Mouse (Mus musculus): ENCODE data around the gene Cpn1. TPM values are rescaled to one million over a fixed set of nuclear protein-coding genes. Genes with fewer than 3 reads are reported as not detected.

Gene Cpn1
- total and polyA plus RNA-seq, 3 experiments = not detected

- DNase-seq (ENCODE audit: low spot score) (no peak), ATAC-seq (ENCODE audit: extremely low read depth, insufficient number of reproducible peaks, low FRiP score, poor library complexity, severe bottlenecking) (no peak)
- Histone ChIP-seq H3K9me3 (replicated peaks) (no peaks in the 10 kb centered on the region), H3K4me1 (ENCODE audit: insufficient read depth, low read depth, low read length) (0 out of 2 replicates have a peak, but pooled peaks cover 2% of the 10 kb centered on the region), H3K4me3 (ENCODE audit: low read depth, low read length) (no peak overlapping the region), H3K36me3 (replicated peaks) (no peaks in the 10 kb centered on the region), H3K27me3 (ENCODE audit: insufficient read depth, low read length) (no peaks in the 10 kb centered on the region; the same call in 1 of the 2 replicates)
- TF ChIP-seq CTCF (IDR thresholded peaks at IDR 0.05; ENCODE audit: low read depth, low read length) (peak; percentile 33; the same call in 1 of the 2 replicates), GATA2 (IDR thresholded peaks at IDR 0.05; ENCODE audit: borderline replicate concordance, low read depth, low read length) (no peak)
These were observed 63.4 kb downstream of the Cpn1 start for GRCm38 (mm10) chr19:43922963-43923362.

DNA sequence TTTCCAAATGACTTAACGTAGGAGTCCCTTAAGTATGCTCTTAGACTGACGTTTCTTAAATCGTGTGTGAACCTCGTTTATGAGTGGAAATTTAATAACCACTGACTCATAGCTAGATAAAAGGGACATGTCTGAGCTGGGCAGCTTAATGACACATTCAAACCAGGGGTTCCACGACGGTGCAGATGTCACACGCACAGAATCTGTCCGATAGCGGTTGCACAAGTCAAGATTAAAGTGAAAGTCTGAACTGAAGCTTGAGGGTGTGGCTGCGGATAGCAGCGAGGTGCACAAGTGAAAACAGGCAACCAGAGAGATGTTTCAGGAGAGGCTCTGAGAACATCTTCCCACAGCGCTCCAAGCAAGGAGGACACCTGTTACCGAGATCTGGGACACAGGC, 64.9 kb downstream of the Cpn1 start:
- Histone ChIP-seq H3K4me1 (ENCODE audit: insufficient read depth, low read depth, low read length) (0 out of 2 replicates have a peak, but pooled peaks cover 2% of the 10 kb centered on the region), H3K9me3 (replicated peaks) (no peaks in the 10 kb centered on the region), H3K36me3 (replicated peaks) (no peaks in the 10 kb centered on the region), H3K4me3 (ENCODE audit: low read depth, low read length) (no peak overlapping the region), H3K27me3 (ENCODE audit: insufficient read depth, low read length) (no peaks in the 10 kb centered on the region; the same call in none of the 2 replicates)
- DNase-seq (ENCODE audit: low spot score) (no peak), ATAC-seq (ENCODE audit: extremely low read depth, insufficient number of reproducible peaks, low FRiP score, poor library complexity, severe bottlenecking) (no peak)
- TF ChIP-seq TAL1 (conservative IDR thresholded peaks at IDR 0.05; ENCODE audit: low read depth, low read length) (no peak), POLR2AphosphoS5 (IDR thresholded peaks at IDR 0.05; ENCODE audit: insufficient replicate concordance, low read depth, low read length) (no peak), GATA1 (IDR thresholded peaks at IDR 0.05; ENCODE audit: borderline replicate concordance, low read length) (no peak), GATA2 (IDR thresholded peaks at IDR 0.05; ENCODE audit: borderline replicate concordance, low read depth, low read length) (no peak), CTCF (IDR thresholded peaks at IDR 0.05; ENCODE audit: low read depth, low read length) (no peak)

DNA sequence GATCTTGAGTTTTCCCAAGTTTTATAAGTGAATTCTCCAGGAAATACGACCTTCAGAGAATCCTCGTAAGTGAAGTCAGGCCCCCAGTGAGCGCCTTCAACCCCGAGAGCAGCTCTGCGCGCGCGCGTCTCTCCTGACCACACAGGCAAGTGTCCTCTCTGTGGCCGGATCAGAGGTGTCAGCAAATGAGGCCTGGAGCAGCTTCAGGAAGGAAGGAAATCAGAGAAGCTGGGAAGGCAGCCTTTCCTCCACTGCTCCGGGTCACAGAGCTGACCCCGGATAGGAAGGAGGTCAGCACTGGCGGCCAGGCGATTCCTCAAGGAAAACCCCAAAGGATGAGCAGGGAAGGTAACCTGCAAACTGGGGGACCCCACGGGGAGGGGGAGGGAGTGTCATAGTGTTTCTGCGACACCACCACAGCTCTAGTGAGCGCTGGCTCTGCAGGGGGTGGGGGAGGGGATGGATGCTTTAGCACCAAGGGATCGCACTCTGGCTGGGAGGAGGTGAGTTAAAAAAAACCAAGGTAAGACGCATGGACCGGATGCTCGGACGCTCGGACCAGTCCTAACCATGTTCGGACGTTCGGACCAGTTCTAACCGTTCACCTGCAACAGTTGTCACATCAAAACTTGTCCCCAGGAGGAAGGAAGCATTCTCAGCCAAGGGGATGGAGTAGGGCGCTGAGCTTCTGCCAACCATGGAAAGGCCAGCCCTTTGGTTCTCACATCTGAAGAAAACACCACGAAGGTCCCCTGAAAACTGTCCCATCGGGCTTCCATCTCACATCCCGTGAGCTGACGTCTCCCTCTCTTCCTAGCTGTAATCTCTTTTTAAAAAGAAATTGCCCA, 65.7 kb downstream of the Cpn1 start:
- no peaks in the 10 kb centered on the region for H3K4me1 ChIP-seq (ENCODE audit: insufficient read depth, low read depth, low read length)
- no peaks in the 10 kb centered on the region for H3K9me3 ChIP-seq (replicated peaks)
- H3K27me3 ChIP-seq (ENCODE audit: insufficient read depth, low read length) = no peaks in the 10 kb centered on the region; the same call in none of the 2 replicates
- no peak for TF ChIP-seq GATA2 (IDR thresholded peaks at IDR 0.05; ENCODE audit: borderline replicate concordance, low read depth, low read length)
- no peak for TF ChIP-seq POLR2AphosphoS5 (IDR thresholded peaks at IDR 0.05; ENCODE audit: insufficient replicate concordance, low read depth, low read length)
- TF ChIP-seq CTCF (IDR thresholded peaks at IDR 0.05; ENCODE audit: low read depth, low read length) = no peak
- TF ChIP-seq GATA1 (IDR thresholded peaks at IDR 0.05; ENCODE audit: borderline replicate concordance, low read length) = no peak
- TF ChIP-seq TAL1 (conservative IDR thresholded peaks at IDR 0.05; ENCODE audit: low read depth, low read length) = no peak
- ATAC-seq (ENCODE audit: extremely low read depth, insufficient number of reproducible peaks, low FRiP score, poor library complexity, severe bottlenecking) (no peak), DNase-seq (ENCODE audit: low spot score) (no peak)
- H3K36me3 ChIP-seq (replicated peaks) = no peaks in the 10 kb centered on the region
- no peak overlapping the region for H3K4me3 ChIP-seq (ENCODE audit: low read depth, low read length)

DNA sequence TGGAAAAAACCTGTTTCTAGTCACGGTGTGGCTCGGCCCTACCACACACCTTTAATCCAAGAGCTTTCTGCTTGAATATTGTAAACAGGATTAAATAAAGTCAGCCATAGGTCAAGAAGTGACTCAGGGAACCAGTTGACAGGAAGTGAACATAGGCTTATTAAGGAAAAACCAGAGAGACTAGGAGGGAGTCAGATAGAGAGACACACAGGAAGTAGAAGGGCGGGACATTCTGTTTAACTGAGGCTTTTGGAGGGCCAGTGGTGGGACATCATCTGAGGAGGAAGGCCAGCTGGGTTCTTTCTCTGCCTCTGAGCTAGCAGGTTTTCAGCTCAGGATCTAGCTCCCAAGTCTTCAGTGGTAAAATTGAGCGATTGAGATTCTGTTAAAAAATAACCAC, 66.5 kb downstream of the Cpn1 start:
- Histone ChIP-seq H3K27me3 (ENCODE audit: insufficient read depth, low read length) (no peaks in the 10 kb centered on the region; the same call in none of the 2 replicates), H3K4me1 (ENCODE audit: insufficient read depth, low read depth, low read length) (no peaks in the 10 kb centered on the region), H3K4me3 (ENCODE audit: low read depth, low read length) (no peak overlapping the region), H3K36me3 (replicated peaks) (no peaks in the 10 kb centered on the region), H3K9me3 (replicated peaks) (no peaks in the 10 kb centered on the region)
- TF ChIP-seq TAL1 (conservative IDR thresholded peaks at IDR 0.05; ENCODE audit: low read depth, low read length) (no peak), GATA2 (IDR thresholded peaks at IDR 0.05; ENCODE audit: borderline replicate concordance, low read depth, low read length) (no peak), GATA1 (IDR thresholded peaks at IDR 0.05; ENCODE audit: borderline replicate concordance, low read length) (no peak), CTCF (IDR thresholded peaks at IDR 0.05; ENCODE audit: low read depth, low read length) (no peak), POLR2AphosphoS5 (IDR thresholded peaks at IDR 0.05; ENCODE audit: insufficient replicate concordance, low read depth, low read length) (no peak)
- no peak for ATAC-seq (ENCODE audit: extremely low read depth, insufficient number of reproducible peaks, low FRiP score, poor library complexity, severe bottlenecking)
- no peak for DNase-seq (ENCODE audit: low spot score)

DNA sequence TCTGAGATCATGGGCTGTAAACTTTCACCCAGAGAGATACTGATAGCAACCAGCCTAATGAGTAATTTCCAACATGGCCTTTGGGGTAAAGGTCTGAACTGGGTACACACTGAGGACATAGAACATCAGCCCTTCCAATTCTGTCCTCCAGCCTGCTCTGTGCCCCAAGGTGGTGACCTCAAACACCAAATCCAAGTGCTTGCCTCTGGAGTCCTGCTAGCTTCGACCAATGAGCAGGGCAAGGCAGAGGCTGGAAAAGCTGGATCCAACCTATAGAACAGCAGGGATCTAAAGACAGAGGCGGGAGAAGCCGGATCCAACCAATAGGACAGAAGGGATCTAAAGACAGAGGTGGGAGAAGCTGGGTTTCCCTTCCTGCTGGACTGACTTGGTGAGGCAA, 67.5 kb downstream of the Cpn1 start:
- H3K9me3 ChIP-seq (replicated peaks) = no peaks in the 10 kb centered on the region
- no peaks in the 10 kb centered on the region for H3K36me3 ChIP-seq (replicated peaks)
- DNase-seq (ENCODE audit: low spot score) (no peak), ATAC-seq (ENCODE audit: extremely low read depth, insufficient number of reproducible peaks, low FRiP score, poor library complexity, severe bottlenecking) (no peak)
- no peaks in the 10 kb centered on the region for H3K4me1 ChIP-seq (ENCODE audit: insufficient read depth, low read depth, low read length)
- no peak overlapping the region for H3K4me3 ChIP-seq (ENCODE audit: low read depth, low read length)
- no peaks in the 10 kb centered on the region; the same call in none of the 2 replicates for H3K27me3 ChIP-seq (ENCODE audit: insufficient read depth, low read length)
- no peak for TF ChIP-seq GATA2 (IDR thresholded peaks at IDR 0.05; ENCODE audit: borderline replicate concordance, low read depth, low read length)
- TF ChIP-seq POLR2AphosphoS5 (IDR thresholded peaks at IDR 0.05; ENCODE audit: insufficient replicate concordance, low read depth, low read length) = no peak
- TF ChIP-seq GATA1 (IDR thresholded peaks at IDR 0.05; ENCODE audit: borderline replicate concordance, low read length) = no peak
- TF ChIP-seq CTCF (IDR thresholded peaks at IDR 0.05; ENCODE audit: low read depth, low read length) = no peak
- TF ChIP-seq TAL1 (conservative IDR thresholded peaks at IDR 0.05; ENCODE audit: low read depth, low read length) = no peak

DNA sequence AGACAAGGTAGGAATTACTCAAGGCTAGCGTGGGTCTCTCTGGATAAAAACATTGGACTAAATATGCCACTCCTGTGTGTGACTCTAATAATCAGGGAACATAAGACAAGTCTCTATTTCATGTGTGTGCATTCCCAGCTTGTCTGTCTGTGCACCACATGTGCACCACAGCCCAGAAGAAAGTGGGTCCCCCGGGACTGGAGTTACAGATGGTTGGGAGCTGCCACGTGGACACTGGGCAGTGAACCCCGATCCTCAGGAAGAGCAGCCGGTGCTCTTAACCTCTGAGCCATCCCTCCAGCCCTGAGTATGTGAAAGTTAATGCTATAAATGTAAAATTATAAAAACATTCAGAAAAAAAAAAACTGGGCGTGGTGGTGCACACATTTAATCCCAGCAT, 68.6 kb downstream of the Cpn1 start:
- H3K36me3 ChIP-seq (replicated peaks) = no peaks in the 10 kb centered on the region
- TF ChIP-seq CTCF (IDR thresholded peaks at IDR 0.05; ENCODE audit: low read depth, low read length) (no peak), TAL1 (conservative IDR thresholded peaks at IDR 0.05; ENCODE audit: low read depth, low read length) (no peak), GATA2 (IDR thresholded peaks at IDR 0.05; ENCODE audit: borderline replicate concordance, low read depth, low read length) (no peak), POLR2AphosphoS5 (IDR thresholded peaks at IDR 0.05; ENCODE audit: insufficient replicate concordance, low read depth, low read length) (no peak), GATA1 (IDR thresholded peaks at IDR 0.05; ENCODE audit: borderline replicate concordance, low read length) (no peak)
- H3K4me1 ChIP-seq (ENCODE audit: insufficient read depth, low read depth, low read length) = no peaks in the 10 kb centered on the region
- no peaks in the 10 kb centered on the region; the same call in none of the 2 replicates for H3K27me3 ChIP-seq (ENCODE audit: insufficient read depth, low read length)
- no peak for ATAC-seq (ENCODE audit: extremely low read depth, insufficient number of reproducible peaks, low FRiP score, poor library complexity, severe bottlenecking)
- no peak overlapping the region for H3K4me3 ChIP-seq (ENCODE audit: low read depth, low read length)
- no peaks in the 10 kb centered on the region for H3K9me3 ChIP-seq (replicated peaks)
- no peak for DNase-seq (ENCODE audit: low spot score)

Measured in G1E (cell line).